Mouse (Mus musculus) B cell, adult (primary cell): ENCODE results near the gene Gm13539. TPM values are rescaled to one million over a fixed set of nuclear protein-coding genes. Genes with fewer than 3 reads are reported as not detected.

ENCODE experiments used
- total RNA-seq: library from RNA; stranded (reverse); gene quantifications from 4 replicates; pipeline ENCODE4 v1.2.4, GENCODE M21; 2023; ENCODE audit not compliant: inconsistent age

Gene Gm13539
- not detected in 4 replicates for total RNA-seq

DNA sequence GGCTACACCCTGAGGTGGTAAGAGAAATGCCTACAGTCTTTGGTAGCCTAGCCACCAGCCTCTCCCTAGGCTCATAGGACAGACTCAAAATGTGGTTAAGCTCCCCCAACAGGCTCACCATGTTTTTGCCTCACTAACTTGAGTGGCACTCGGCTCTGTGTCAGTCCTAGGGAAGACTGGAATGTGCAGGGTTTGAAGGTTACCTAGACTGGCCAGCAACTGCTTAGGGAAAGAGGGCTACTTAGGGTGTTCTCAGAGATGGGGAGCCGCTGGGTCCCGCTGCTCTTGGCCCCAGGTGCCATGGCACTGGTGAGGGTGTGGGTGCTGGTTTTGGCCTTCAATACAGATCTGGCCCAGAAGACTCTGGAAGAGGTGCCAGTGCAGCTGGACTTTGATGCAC is at the start of gene Gm13539:
TSS of gene Gm13539 (plus strand) at position 301 of the 400 bp plus-strand sequence.

GRCm38 (mm10) chr2:25736709-25737108 is 45.3 kb upstream of the Gm13539 start, which contains the start of gene Obp2b:
TSS of gene Obp2b (plus strand) at chr2:25737009.

DNA sequence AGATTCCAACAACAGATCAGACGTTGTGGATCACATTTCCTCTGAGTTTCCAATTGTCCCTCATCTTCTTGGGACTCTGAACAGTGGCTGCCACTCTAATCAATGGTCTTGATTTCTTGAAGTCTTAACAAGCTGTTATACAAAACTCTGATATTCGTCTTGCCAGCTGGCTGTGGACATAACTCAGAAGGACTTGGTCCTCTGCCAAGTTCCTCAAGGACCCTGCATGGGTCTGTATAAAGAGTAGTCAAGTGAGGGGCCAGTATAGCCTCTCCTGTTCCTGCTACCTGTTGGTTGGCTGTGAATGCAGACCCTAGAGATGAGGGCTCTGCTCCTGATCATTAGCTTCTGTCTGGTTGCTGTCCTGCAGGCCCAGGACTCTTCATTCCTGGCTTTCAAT is 16.8 kb upstream of the Gm13539 start, which contains the start of gene Lcn3:
TSS of gene Lcn3 (plus strand) at position 301 of the 400 bp plus-strand sequence.

DNA sequence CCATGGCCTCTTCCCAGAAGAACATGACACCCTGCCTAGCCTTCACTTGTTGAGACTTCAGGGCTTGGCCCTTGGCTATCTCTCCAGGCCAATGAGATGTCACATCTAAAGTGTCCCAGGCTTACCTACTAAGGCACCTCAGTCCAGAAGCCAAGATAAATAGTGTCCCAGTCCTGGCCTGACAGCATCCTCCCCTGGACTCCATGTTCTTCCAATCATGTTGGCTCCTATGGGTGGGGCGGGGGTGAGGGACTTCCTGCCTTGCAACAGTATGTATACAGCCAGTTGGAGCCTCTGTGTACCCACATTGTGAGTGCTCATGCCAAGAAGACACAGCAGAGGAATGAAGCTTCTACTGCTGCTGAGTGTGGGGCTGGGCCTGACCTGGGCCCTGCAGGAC is 5.3 kb upstream of the Gm13539 start, which contains the start of gene Lcn11:
TSS of gene Lcn11 (plus strand) at position 301 of the 400 bp plus-strand sequence.

DNA sequence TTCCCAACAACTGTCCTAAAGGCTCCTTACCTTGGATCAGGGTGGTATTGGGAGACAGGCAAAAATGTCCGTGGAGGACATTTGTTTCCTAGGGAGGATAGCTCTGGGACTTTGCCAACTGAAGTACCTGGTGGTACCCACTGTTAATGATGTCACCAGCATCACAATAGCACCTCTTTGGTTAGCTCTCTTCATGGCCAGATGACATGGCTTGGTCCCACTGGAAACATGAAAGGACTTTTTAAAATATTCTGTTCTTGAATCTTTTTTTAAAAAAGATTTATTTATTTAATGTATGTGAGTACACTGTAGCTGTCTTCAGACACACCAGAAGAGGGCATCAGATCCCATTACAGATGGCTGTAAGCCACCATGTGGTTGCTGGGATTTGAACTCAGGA is 33.7 kb downstream of the Gm13539 start, which contains the start of gene Glt6d1:
TSS of gene Glt6d1 (minus strand) at position 101 of the 400 bp plus-strand sequence.

GRCm38 (mm10) chr2:25822806-25823205 is 40.7 kb downstream of the Gm13539 start, which contains the start of gene Lcn9:
TSS of gene Lcn9 (plus strand) at chr2:25823153.

Other genes starting within 250 kb of the Gm13539 start
- 48.8 to 61.5 TPM (median 56.4 TPM) in 4 replicates for gene Traf2, start 235.3 kb upstream of the Gm13539 start, total RNA-seq
- 111 to 137 TPM (median 123 TPM) in 4 replicates for gene Edf1, start 224.4 kb upstream of the Gm13539 start, total RNA-seq
- 1.8 to 3.7 TPM (median 2.4 TPM) in 4 replicates for gene Mamdc4, start 207.4 kb upstream of the Gm13539 start, total RNA-seq
- 15.5 to 23.8 TPM (median 21.3 TPM) in 4 replicates for gene Phpt1, start 207.0 kb upstream of the Gm13539 start, total RNA-seq
- 0.15 to 0.42 TPM (median 0.19 TPM) in 4 replicates for gene Ajm1, start 200.5 kb upstream of the Gm13539 start, total RNA-seq
- 84.7 to 117 TPM (median 104 TPM) in 4 replicates for gene Rabl6, start 173.7 kb upstream of the Gm13539 start, total RNA-seq
- gene Ccdc183, start 164.6 kb upstream of the Gm13539 start, total RNA-seq: not detected in 4 replicates
- 0.99 to 2.1 TPM (median 1.3 TPM) in 3 of 4 replicates, not detected in the other for gene Tmem141, start 160.3 kb upstream of the Gm13539 start, total RNA-seq
- gene Fcna, start 154.2 kb upstream of the Gm13539 start, total RNA-seq: 4.0 to 8.2 TPM (median 6.6 TPM) in 4 replicates
- not detected in 4 replicates for gene Lcn8, start 129.1 kb upstream of the Gm13539 start, total RNA-seq
- gene Lcn5, start 124.3 kb upstream of the Gm13539 start, total RNA-seq: not detected in 4 replicates
- gene Lcn6, start 105.5 kb upstream of the Gm13539 start, total RNA-seq: not detected in 4 replicates
- gene Lcn10, start 99.5 kb upstream of the Gm13539 start, total RNA-seq: not detected in 4 replicates
- not detected in 4 replicates for gene Obp2a, start 82.2 kb upstream of the Gm13539 start, total RNA-seq
- gene Bmyc, start 75.5 kb upstream of the Gm13539 start, total RNA-seq: 28.3 to 34.8 TPM (median 29.7 TPM) in 4 replicates
- not detected in 4 replicates for gene Obp2b, start 45.2 kb upstream of the Gm13539 start, total RNA-seq
- not detected in 4 replicates for gene Lcn3, start 16.7 kb upstream of the Gm13539 start, total RNA-seq
- gene Lcn11, start 5.2 kb upstream of the Gm13539 start, total RNA-seq: not detected in 4 replicates
- gene Glt6d1, start 33.6 kb downstream of the Gm13539 start, total RNA-seq: not detected in 4 replicates
- not detected in 4 replicates for gene Lcn9, start 40.9 kb downstream of the Gm13539 start, total RNA-seq
- gene Sohlh1, start 65.0 kb downstream of the Gm13539 start, total RNA-seq: not detected in 4 replicates
- gene Kcnt1, start 81.5 kb downstream of the Gm13539 start, total RNA-seq: not detected in 4 replicates
- gene Camsap1, start 201.0 kb downstream of the Gm13539 start, total RNA-seq: 33.8 to 58.3 TPM (median 44.4 TPM) in 4 replicates
- 30.1 to 38.0 TPM (median 33.7 TPM) in 4 replicates for gene Ubac1, start 239.5 kb downstream of the Gm13539 start, total RNA-seq